Mouse (Mus musculus): Measurements from ENCODE around the gene Specc1. TPM values are rescaled to one million over a fixed set of nuclear protein-coding genes. Genes with fewer than 3 reads are reported as not detected.

Specc1 gene
- 53.8 and 65.0 TPM in 2 replicates for polyA plus RNA-seq (2012; ENCODE audit: insufficient read depth, insufficient read length, missing spikeins)

DNA sequence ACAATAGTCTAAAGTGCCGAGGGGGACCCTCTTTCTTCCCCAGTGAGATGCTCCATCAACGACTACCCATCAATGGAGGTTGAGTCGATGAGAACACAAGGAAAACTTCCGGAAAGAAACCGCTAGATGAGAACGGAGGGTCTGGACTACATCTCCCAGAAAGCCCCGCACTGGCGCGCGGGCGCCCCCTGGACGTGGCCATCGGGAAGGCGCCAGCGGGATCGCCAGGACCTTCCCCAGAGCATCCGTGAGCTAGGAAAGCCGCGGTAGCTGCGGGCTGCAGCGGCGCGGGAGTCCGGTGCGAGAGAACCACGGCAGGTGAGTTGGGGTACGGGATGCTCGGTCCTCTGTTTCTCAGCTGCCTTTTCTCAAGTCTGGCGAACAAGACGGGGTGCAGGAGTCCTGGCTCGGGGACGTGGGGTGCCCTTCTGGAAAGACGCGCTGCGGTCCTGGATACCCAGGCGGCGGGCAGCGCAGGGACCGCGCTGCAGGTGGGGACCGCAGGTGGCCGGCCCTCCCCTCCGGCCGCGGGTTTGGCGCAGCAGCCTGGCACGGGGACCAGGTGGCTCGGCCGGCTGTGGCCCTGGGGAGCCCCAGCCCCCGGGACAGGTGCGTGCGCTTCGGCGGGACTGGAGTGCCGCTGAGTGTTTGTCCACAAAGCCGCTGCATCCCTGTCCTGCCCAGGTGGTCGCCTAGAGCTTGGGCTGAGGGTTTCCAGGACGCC is at the start of gene Specc1:
TSS of gene Specc1 (plus strand) at position 192 of the 724 bp plus-strand sequence.
- no peak within 1 kb of the TSS for H3K27ac ChIP-seq (ENCODE audit: insufficient read depth, low read depth, low read length)
- TF ChIP-seq CTCF (IDR thresholded peaks at IDR 0.05; ENCODE audit: low read depth, low read length): peak; percentile 62
- no peak for TF ChIP-seq POLR2A (IDR thresholded peaks at IDR 0.05; ENCODE audit: borderline replicate concordance, low read depth, low read length)
- H3K4me3 ChIP-seq (ENCODE audit: insufficient read depth, low read length): peak within 1 kb of the TSS; percentile 72
- H3K4me1 ChIP-seq (ENCODE audit: control insufficient read depth, insufficient read depth, low read length): no peaks in the 10 kb centered on the region

DNA sequence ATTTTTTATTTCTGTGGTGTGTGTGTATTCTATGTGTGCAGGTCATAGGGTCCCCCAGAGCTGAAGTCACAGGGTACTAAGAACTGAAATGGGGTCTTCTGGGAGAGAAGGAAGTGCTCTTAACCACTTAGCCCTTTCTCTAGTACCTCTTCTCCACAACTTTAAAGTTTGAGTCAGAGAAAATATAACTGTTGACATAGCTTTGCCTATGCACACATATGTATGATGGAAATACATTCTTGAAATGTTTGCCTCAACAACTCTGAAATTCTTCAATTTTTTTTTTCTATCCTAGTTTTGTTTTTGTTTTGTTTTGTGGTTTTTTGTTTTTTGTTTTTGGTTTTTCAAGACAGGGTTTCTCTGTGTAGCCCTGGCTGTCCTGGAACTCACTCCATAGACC is 48.2 kb upstream of the Specc1 start:
- no peak for TF ChIP-seq POLR2A (IDR thresholded peaks at IDR 0.05; ENCODE audit: borderline replicate concordance, low read depth, low read length)
- no peak for TF ChIP-seq CTCF (IDR thresholded peaks at IDR 0.05; ENCODE audit: low read depth, low read length)
- Histone ChIP-seq H3K27ac (ENCODE audit: insufficient read depth, low read depth, low read length) (no peak overlapping the region), H3K4me1 (ENCODE audit: control insufficient read depth, insufficient read depth, low read length) (peaks cover 3% of the 10 kb centered on the region; the same call in 1 of the 2 replicates), H3K4me3 (ENCODE audit: insufficient read depth, low read length) (no peak overlapping the region)

DNA sequence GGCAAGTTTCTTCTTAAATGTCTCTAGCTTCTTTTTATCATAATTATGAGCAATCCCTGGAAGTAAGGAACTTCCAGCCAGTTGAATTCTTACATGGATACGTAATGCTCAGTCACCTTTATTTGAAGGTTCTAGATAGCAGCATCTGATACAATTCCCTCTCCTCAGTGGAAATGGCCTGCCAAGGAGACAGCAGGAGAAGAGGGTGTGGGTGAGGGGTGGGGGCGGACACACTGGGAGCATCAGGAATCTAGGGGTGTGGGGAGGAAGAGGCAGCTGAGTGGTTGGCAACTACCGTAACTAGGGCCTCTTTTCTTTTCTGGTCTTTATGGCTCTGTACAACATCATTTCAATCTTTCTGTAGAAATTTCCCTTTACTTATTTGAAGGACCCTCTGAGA is 36.9 kb upstream of the Specc1 start:
- Histone ChIP-seq H3K4me1 (ENCODE audit: control insufficient read depth, insufficient read depth, low read length) (peaks cover 23% of the 10 kb centered on the region), H3K4me3 (ENCODE audit: insufficient read depth, low read length) (no peak overlapping the region), H3K27ac (ENCODE audit: insufficient read depth, low read depth, low read length) (no peak overlapping the region)
- TF ChIP-seq CTCF (IDR thresholded peaks at IDR 0.05; ENCODE audit: low read depth, low read length) (no peak), POLR2A (IDR thresholded peaks at IDR 0.05; ENCODE audit: borderline replicate concordance, low read depth, low read length) (no peak)

DNA sequence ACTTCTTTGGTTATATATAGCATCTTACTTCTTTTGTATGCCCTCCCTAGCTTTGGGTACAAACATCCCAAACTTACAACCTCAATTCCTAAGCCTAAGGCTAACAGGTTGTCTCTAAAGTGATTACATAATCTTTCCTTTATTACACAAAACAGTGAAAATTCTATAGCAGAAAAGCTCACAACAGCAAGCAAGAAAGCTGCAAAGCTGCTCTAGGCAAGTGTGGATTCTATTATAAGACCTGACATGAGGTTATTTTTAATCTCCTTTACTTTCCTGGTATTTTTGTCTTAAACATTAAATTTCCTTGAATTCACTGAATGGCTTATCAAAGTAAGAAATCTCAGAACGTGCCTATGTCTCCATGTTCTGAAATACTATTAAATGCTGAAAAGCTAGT is 33.3 kb upstream of the Specc1 start:
- peaks cover 27% of the 10 kb centered on the region for H3K4me1 ChIP-seq (ENCODE audit: control insufficient read depth, insufficient read depth, low read length)
- H3K27ac ChIP-seq (ENCODE audit: insufficient read depth, low read depth, low read length): no peak overlapping the region
- no peak for TF ChIP-seq POLR2A (IDR thresholded peaks at IDR 0.05; ENCODE audit: borderline replicate concordance, low read depth, low read length)
- no peak for TF ChIP-seq CTCF (IDR thresholded peaks at IDR 0.05; ENCODE audit: low read depth, low read length)
- no peak overlapping the region for H3K4me3 ChIP-seq (ENCODE audit: insufficient read depth, low read length)

DNA sequence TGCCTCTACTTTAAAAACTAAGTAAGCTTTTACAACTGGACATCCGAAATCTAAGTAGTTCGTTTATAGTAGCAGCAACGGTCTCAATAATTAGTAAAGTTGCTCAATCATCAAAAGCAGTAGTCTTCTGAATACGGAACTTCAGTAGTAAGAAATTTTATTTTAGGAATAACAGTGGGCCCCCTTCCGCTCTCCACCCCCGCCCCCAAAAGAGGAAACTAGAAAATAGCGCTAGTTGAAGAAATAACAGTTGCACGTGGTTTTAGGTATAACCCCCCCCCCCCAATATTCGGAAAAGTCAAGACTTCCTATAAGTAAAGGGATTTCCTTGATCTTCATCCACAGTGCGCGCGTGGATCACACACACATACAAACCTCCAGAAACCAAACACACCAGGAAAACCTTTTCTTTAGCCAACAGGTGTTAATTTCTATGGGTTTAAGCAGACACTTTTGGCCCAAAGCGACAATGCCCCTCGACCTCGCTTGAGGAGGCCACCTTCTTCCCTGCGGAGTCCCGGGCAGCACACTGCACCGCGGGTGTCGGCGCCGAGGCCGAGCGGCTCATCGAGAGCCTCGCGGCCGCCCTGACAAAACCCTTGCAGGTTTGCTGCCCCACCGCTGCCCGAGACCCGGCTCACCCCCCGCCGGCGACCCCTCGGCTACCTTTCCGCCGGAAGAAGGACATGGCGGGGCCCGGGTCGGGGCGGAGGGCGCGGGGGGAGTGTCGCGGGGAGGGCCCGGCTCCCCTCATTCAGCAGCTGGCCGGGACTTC is 27.1 kb upstream of the Specc1 start:
- H3K4me3 ChIP-seq (ENCODE audit: insufficient read depth, low read length): peak overlapping the region; percentile 95
- TF ChIP-seq CTCF (IDR thresholded peaks at IDR 0.05; ENCODE audit: low read depth, low read length): no peak
- no peak for TF ChIP-seq POLR2A (IDR thresholded peaks at IDR 0.05; ENCODE audit: borderline replicate concordance, low read depth, low read length)
- peaks cover 43% of the 10 kb centered on the region for H3K4me1 ChIP-seq (ENCODE audit: control insufficient read depth, insufficient read depth, low read length)
- peak overlapping the region; percentile 98 for H3K27ac ChIP-seq (ENCODE audit: insufficient read depth, low read depth, low read length)

DNA sequence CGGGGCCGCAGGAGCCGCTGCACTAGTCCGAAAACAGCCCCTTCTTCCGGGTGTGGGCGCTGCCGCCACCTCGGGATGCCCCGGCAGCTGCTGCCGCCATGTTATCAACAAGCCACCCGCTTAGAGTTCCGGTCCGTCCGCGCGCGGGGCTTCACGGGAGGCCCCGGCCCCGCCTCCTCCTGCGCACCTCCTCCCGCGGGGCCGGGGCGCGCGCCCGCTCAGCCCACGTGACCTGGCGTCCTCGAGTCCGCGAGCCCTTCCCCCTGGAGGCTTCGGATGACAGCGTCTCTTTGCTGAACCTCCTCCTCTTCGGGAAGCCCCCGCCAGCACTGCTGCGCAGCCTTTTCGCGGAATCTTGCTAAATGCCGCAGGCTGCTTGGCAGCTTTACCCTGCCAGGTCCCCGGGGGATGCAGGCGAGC is 26.5 kb upstream of the Specc1 start, which contains the start of gene Akap10:
TSS of gene Akap10 (minus strand) at position 155 of the 420 bp plus-strand sequence.
- TF ChIP-seq CTCF (IDR thresholded peaks at IDR 0.05; ENCODE audit: low read depth, low read length): no peak
- no peak for TF ChIP-seq POLR2A (IDR thresholded peaks at IDR 0.05; ENCODE audit: borderline replicate concordance, low read depth, low read length)
- Histone ChIP-seq H3K4me3 (ENCODE audit: insufficient read depth, low read length) (peak within 1 kb of the TSS; percentile 95), H3K4me1 (ENCODE audit: control insufficient read depth, insufficient read depth, low read length) (peaks cover 42% of the 10 kb centered on the region), H3K27ac (ENCODE audit: insufficient read depth, low read depth, low read length) (peak within 1 kb of the TSS; percentile 98)

DNA sequence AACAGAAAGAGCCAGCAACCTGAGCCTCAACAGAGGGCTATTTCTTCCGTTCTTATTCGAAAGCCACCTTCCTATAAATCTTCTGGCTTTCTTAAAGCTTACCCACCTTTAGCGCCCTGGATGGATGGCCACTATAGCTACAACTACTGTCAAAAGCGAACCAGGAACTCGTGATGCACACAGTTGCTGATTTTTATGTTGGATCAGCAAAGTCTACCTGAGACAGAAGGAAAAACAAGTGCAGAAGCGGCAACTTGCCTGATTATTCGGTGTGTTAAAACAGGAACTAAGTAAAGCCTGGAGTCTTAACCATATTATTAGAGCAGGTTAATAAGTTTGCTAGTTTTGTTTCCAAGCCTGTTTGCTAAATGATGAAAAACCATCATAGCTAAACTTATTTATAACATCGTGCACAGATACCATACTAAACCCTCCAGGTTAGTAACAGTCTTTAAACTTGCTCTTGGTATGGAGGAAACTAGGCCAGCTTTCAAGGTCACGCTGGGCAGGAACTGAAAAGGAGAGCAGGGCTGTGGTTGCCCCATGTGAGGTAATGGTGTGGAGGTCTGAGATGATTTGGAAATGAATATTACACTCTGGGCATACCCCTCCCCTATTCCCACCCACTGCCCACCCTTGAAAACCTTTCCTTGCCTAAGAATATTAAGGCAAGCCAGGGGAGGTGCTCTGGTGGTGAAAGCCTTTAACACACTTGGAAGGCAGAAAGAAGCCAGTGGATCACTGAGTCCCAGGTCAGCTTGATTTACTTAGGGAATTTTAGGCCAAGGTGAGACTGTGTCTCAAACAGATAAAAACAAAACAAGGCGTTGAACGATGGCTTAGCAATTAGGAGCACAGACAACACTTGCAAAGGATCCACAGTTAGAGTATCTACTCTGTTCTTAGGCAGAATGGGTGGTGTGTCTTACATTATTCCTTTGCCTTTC is 25.6 kb upstream of the Specc1 start:
- Histone ChIP-seq H3K4me3 (ENCODE audit: insufficient read depth, low read length) (peak overlapping the region; percentile 95), H3K4me1 (ENCODE audit: control insufficient read depth, insufficient read depth, low read length) (peaks cover 37% of the 10 kb centered on the region), H3K27ac (ENCODE audit: insufficient read depth, low read depth, low read length) (peak overlapping the region; percentile 98)
- TF ChIP-seq POLR2A (IDR thresholded peaks at IDR 0.05; ENCODE audit: borderline replicate concordance, low read depth, low read length): no peak
- TF ChIP-seq CTCF (IDR thresholded peaks at IDR 0.05; ENCODE audit: low read depth, low read length): no peak

DNA sequence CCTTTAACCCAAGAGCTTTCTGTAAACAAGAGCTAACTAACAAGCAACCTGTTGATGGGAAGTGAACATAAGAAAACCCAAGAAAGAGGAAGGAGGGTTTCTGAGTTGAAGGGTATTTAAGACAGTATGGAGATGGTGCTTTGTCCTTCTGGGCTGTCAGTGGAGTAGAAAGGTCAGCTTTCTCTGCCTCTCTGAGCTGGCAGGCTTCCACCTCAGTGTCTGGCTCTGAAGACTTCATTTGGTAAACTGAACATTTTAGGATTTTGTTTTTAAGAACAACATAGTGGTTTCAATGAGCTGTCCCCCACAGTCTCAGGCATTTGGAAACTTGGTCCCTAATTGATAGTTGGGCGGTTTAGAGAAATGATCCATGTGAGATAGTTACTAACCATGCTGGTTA is 18.8 kb upstream of the Specc1 start:
- Histone ChIP-seq H3K4me3 (ENCODE audit: insufficient read depth, low read length) (no peak overlapping the region), H3K27ac (ENCODE audit: insufficient read depth, low read depth, low read length) (no peak overlapping the region), H3K4me1 (ENCODE audit: control insufficient read depth, insufficient read depth, low read length) (peaks cover 15% of the 10 kb centered on the region)
- TF ChIP-seq POLR2A (IDR thresholded peaks at IDR 0.05; ENCODE audit: borderline replicate concordance, low read depth, low read length) (no peak), CTCF (IDR thresholded peaks at IDR 0.05; ENCODE audit: low read depth, low read length) (no peak)

DNA sequence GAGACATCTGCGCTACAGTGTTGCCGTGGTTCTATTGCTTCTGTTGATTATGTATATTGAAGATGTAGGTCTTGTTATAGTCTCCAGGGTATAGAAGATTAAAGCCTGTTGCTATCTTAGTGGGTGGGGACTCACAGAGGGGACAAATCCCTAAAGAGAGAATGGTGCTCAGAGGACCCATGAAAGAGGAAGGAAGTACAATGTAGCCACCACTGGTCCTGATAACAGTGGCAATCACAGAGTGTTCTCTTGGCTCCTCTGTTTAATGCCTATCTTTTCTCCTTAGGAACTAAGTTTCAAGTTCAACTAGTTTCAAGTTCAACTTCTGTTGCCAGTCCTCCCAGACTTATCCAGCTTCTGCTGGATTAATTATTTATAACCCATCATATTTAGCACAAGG is 13.7 kb upstream of the Specc1 start:
- no peak for TF ChIP-seq CTCF (IDR thresholded peaks at IDR 0.05; ENCODE audit: low read depth, low read length)
- TF ChIP-seq POLR2A (IDR thresholded peaks at IDR 0.05; ENCODE audit: borderline replicate concordance, low read depth, low read length): no peak
- H3K27ac ChIP-seq (ENCODE audit: insufficient read depth, low read depth, low read length): no peak overlapping the region
- H3K4me3 ChIP-seq (ENCODE audit: insufficient read depth, low read length): no peak overlapping the region
- peaks cover 17% of the 10 kb centered on the region for H3K4me1 ChIP-seq (ENCODE audit: control insufficient read depth, insufficient read depth, low read length)
